Mouse (Mus musculus): ENCODE measurements around the gene Rasal1. TPM values are rescaled to one million over a fixed set of nuclear protein-coding genes. Genes with fewer than 3 reads are reported as not detected.

The Rasal1 gene
- polyA plus RNA-seq, 1 experiment from 2014 or later: 0.39 TPM

- Histone ChIP-seq H3K4me2 (ENCODE audit: low read length) (peak overlapping the region; percentile 21; the same call in 1 of the 2 replicates), H3K9ac (ENCODE audit: low read depth, low read length) (no peak overlapping the region), H3K36me3 (ENCODE audit: insufficient read depth, low read length) (no peaks in the 10 kb centered on the region)
Observed at GRCm38 (mm10) chr5:120674229-120675145, 25.9 kb downstream of the Rasal1 start.

GRCm38 (mm10) chr5:120677516-120677915 lies 28.9 kb downstream of the Rasal1 start:
- Histone ChIP-seq H3K4me1 (replicated peaks; ENCODE audit: insufficient read depth, low read length) (no peaks in the 10 kb centered on the region; the same call in 1 of the 2 replicates), H3K4me2 (ENCODE audit: low read length) (no peak overlapping the region), H3K9me3 (replicated peaks; ENCODE audit: low read length) (no peaks in the 10 kb centered on the region), H3K9ac (ENCODE audit: low read depth, low read length) (no peak overlapping the region), H3K27me3 (ENCODE audit: insufficient read depth, low read length) (no peaks in the 10 kb centered on the region), H3K27ac (no peak overlapping the region), H3K4me3 (replicated peaks; ENCODE audit: low read depth, low read length) (no peak overlapping the region), H3K36me3 (ENCODE audit: insufficient read depth, low read length) (no peaks in the 10 kb centered on the region)
- no peak for TF ChIP-seq CTCF (IDR thresholded peaks at IDR 0.05; ENCODE audit: low read depth)
- DNase-seq (ENCODE audit: low spot score) (peak; percentile 73), ATAC-seq (replicated peaks; ENCODE audit: low FRiP score, low read depth) (no peak)
- WGBS: 18% methylated on average over 2 of the region's 2 CpGs

More at GRCm38 (mm10) chr5:120674229-120675145, 25.9 kb downstream of the Rasal1 start:
- H3K4me3 ChIP-seq (replicated peaks; ENCODE audit: low read depth, low read length): no peak overlapping the region
- WGBS: 21% methylated on average over 21 of the region's 21 CpGs
- H3K9me3 ChIP-seq (replicated peaks; ENCODE audit: low read length): no peaks in the 10 kb centered on the region
- no peak overlapping the region for H3K27ac ChIP-seq
- H3K27me3 ChIP-seq (ENCODE audit: insufficient read depth, low read length): no peaks in the 10 kb centered on the region
- no peaks in the 10 kb centered on the region; the same call in 1 of the 2 replicates for H3K4me1 ChIP-seq (replicated peaks; ENCODE audit: insufficient read depth, low read length)
- peak; percentile 65 for DNase-seq (ENCODE audit: low spot score)
- peak; percentile 55 for ATAC-seq (replicated peaks; ENCODE audit: low FRiP score, low read depth)
- TF ChIP-seq CTCF (IDR thresholded peaks at IDR 0.05; ENCODE audit: low read depth): no peak

GRCm38 (mm10) chr5:120679676-120680555 lies 31.3 kb downstream of the Rasal1 start:
- Histone ChIP-seq H3K27ac (peak overlapping the region; percentile 13; the same call in 1 of the 2 replicates), H3K4me3 (replicated peaks; ENCODE audit: low read depth, low read length) (peak overlapping the region; percentile 24), H3K4me1 (replicated peaks; ENCODE audit: insufficient read depth, low read length) (no peaks in the 10 kb centered on the region; the same call in 1 of the 2 replicates), H3K4me2 (ENCODE audit: low read length) (peak overlapping the region; percentile 60), H3K27me3 (ENCODE audit: insufficient read depth, low read length) (no peaks in the 10 kb centered on the region; the same call in 1 of the 2 replicates), H3K9me3 (replicated peaks; ENCODE audit: low read length) (no peaks in the 10 kb centered on the region), H3K36me3 (ENCODE audit: insufficient read depth, low read length) (no peaks in the 10 kb centered on the region), H3K9ac (ENCODE audit: low read depth, low read length) (peak overlapping the region; percentile 27; the same call in 1 of the 2 replicates)
- 2% methylated on average over 23 of the region's 24 CpGs for WGBS
- ATAC-seq (replicated peaks; ENCODE audit: low FRiP score, low read depth): peak; percentile 79
- TF ChIP-seq CTCF (IDR thresholded peaks at IDR 0.05; ENCODE audit: low read depth): peak; percentile 76
- DNase-seq (ENCODE audit: low spot score): peak; percentile 97

- DNase-seq (ENCODE audit: low spot score) (no peak), ATAC-seq (replicated peaks; ENCODE audit: low FRiP score, low read depth) (no peak)
- Histone ChIP-seq H3K27ac (no peak overlapping the region), H3K4me2 (ENCODE audit: low read length) (no peak overlapping the region), H3K36me3 (ENCODE audit: insufficient read depth, low read length) (no peaks in the 10 kb centered on the region), H3K4me1 (replicated peaks; ENCODE audit: insufficient read depth, low read length) (no peaks in the 10 kb centered on the region; the same call in 1 of the 2 replicates), H3K9ac (ENCODE audit: low read depth, low read length) (no peak overlapping the region), H3K9me3 (replicated peaks; ENCODE audit: low read length) (no peaks in the 10 kb centered on the region), H3K4me3 (replicated peaks; ENCODE audit: low read depth, low read length) (no peak overlapping the region), H3K27me3 (ENCODE audit: insufficient read depth, low read length) (no peaks in the 10 kb centered on the region; the same call in 1 of the 2 replicates)
- no peak for TF ChIP-seq CTCF (IDR thresholded peaks at IDR 0.05; ENCODE audit: low read depth)
- WGBS: 85% methylated on average over 18 of the region's 18 CpGs
Observed at GRCm38 (mm10) chr5:120680918-120681317, 32.3 kb downstream of the Rasal1 start.

GRCm38 (mm10) chr5:120682982-120683771 lies 34.6 kb downstream of the Rasal1 start:
- Histone ChIP-seq H3K4me1 (replicated peaks; ENCODE audit: insufficient read depth, low read length) (no peaks in the 10 kb centered on the region; the same call in 1 of the 2 replicates), H3K4me2 (ENCODE audit: low read length) (peak overlapping the region; percentile 27), H3K27ac (no peak overlapping the region), H3K9me3 (replicated peaks; ENCODE audit: low read length) (no peaks in the 10 kb centered on the region), H3K36me3 (ENCODE audit: insufficient read depth, low read length) (no peaks in the 10 kb centered on the region), H3K27me3 (ENCODE audit: insufficient read depth, low read length) (no peaks in the 10 kb centered on the region; the same call in 1 of the 2 replicates), H3K4me3 (replicated peaks; ENCODE audit: low read depth, low read length) (no peak overlapping the region), H3K9ac (ENCODE audit: low read depth, low read length) (no peak overlapping the region)
- ATAC-seq (replicated peaks; ENCODE audit: low FRiP score, low read depth): no peak; the same call in 1 of the 2 replicates
- no peak for DNase-seq (ENCODE audit: low spot score)
- no peak for TF ChIP-seq CTCF (IDR thresholded peaks at IDR 0.05; ENCODE audit: low read depth)
- 12% methylated on average over 24 of the region's 24 CpGs for WGBS
